Mouse (Mus musculus) E14TG2a.4 (cell line): ENCODE results near the gene Plekhh3.

ENCODE experiments used
- CTCF ChIP-seq: conservative IDR thresholded peaks from 2 replicates; pipeline ENCODE4 v1.5.1; 2014; ENCODE audit warnings: low read length
- NANOG ChIP-seq: IDR thresholded peaks from 2 replicates; pipeline ENCODE4 v1.6.1; 2014; ENCODE audit warnings: borderline replicate concordance, low read length, mixed read lengths

DNA sequence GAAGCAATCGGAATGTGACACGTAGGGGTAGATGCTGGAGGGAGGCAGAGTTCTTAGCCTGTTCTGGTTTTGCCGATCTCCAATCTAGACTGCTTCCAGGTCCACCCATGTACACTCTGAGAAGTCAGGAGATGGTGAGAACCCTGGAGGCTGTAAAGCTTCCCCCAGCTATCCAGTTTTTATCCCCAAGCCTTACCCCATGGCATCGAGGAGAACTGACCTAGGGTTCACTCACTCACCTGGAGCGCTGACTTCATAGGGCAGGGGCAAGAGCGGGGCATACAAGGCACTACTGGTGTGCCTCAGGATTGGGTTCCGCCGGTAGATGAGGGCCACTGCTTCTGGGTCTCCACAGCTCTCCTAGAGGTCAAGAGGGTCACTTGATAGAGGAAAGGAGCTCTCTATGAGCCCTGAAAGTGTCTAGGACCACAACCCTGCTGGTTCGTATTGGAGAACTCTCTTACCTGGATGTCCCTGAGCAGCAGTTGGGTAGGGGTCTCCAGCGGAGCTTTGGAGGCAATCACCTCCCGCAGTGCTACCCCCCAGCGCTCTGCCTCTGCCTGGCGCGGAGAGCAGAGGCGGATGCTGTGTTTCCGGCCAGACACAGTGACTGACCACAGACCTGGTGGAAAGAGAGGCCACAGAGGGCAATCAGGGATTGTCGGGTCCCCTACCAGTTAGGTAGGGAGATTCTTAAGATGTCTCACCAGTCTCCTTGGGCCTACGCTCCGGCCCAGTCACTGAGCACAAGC, 3.8 kb downstream of the Plekhh3 start:
- TF ChIP-seq CTCF (no peak), NANOG (no peak)
